Mouse (Mus musculus): ENCODE measurements around the gene Stub1.

- no peak for TF ChIP-seq POLR2A (IDR thresholded peaks at IDR 0.05; ENCODE audit: borderline replicate concordance, insufficient read depth, low read length)
- TF ChIP-seq CTCF (IDR thresholded peaks at IDR 0.05; ENCODE audit: borderline replicate concordance, insufficient read depth, low read depth, low read length) = no peak
Observed at GRCm38 (mm10) chr17:25810890-25811289, 22.3 kb downstream of the Stub1 start.

All from cerebellum, adult 2 months (tissue).